Mouse (Mus musculus) brain, adult 10 weeks (tissue): ENCODE measurements around the gene Klc2. TPM values are rescaled to one million over a fixed set of nuclear protein-coding genes. Genes with fewer than 3 reads are reported as not detected.

Source experiments
- polyA plus RNA-seq: library from polyadenylated mRNA; stranded (reverse); fragments of 350-450 nt; fragmentation: Illumina TruSeq; extraction: RNeasy Lipid Tissue Mini Kit (QIAGEN cat#74804); gene quantifications from one replicate; pipeline ENCODE4 v1.2.3, GENCODE M21; 2015; ENCODE audit warnings: low read depth, low replicate concordance

Gene Klc2
- polyA plus RNA-seq = 211 TPM

GRCm38 (mm10) chr19:5118384-5118698, at the start of gene Klc2:
TSS of gene Klc2 (minus strand) at chr19:5118560.

GRCm38 (mm10) chr19:5106731-5107191, 11.6 kb downstream of the Klc2 start, which contains the start of gene Rab1b:
TSS of gene Rab1b (minus strand) at chr19:5107072.

GRCm38 (mm10) chr19:5098363-5099143, 19.8 kb downstream of the Klc2 start, which contains the start of gene Cnih2:
TSS of gene Cnih2 (minus strand) at chr19:5098521.

GRCm38 (mm10) chr19:5087884-5088728, 30.3 kb downstream of the Klc2 start, which contains the start of gene Yif1a:
TSS of gene Yif1a (plus strand) at chr19:5088538.

GRCm38 (mm10) chr19:5085145-5085863, 33.1 kb downstream of the Klc2 start, which contains the start of gene Tmem151a:
TSS of gene Tmem151a (minus strand) at chr19:5085531.

GRCm38 (mm10) chr19:5067867-5068569, 50.3 kb downstream of the Klc2 start, which contains the start of gene Cd248:
TSS of gene Cd248 (plus strand) at chr19:5068078.

Other genes with a start within 250 kb of the Klc2 start
- 1.2 TPM for gene Actn3, start 240.7 kb downstream of the Klc2 start, polyA plus RNA-seq
- 23.6 TPM for gene Zdhhc24, start 239.9 kb downstream of the Klc2 start, polyA plus RNA-seq
- 26.4 TPM for gene Bbs1, start 211.9 kb downstream of the Klc2 start, polyA plus RNA-seq
- 45.4 TPM for gene Dpp3, start 190.3 kb downstream of the Klc2 start, polyA plus RNA-seq
- gene Peli3, start 175.4 kb downstream of the Klc2 start, polyA plus RNA-seq = 16.6 TPM
- 106 TPM for gene Mrpl11, start 156.4 kb downstream of the Klc2 start, polyA plus RNA-seq
- 12.4 TPM for gene Npas4, start 128.2 kb downstream of the Klc2 start, polyA plus RNA-seq
- gene Slc29a2, start 94.7 kb downstream of the Klc2 start, polyA plus RNA-seq = 14.1 TPM
- gene B4gat1, start 79.7 kb downstream of the Klc2 start, polyA plus RNA-seq = 133 TPM
- 3.9 TPM for gene AC124502.3, start 79.7 kb downstream of the Klc2 start, polyA plus RNA-seq
- gene Brms1, start 77.2 kb downstream of the Klc2 start, polyA plus RNA-seq = 31.7 TPM
- 38.7 TPM for gene Rin1, start 68.1 kb downstream of the Klc2 start, polyA plus RNA-seq
- 3.2 TPM for gene Cd248, start 50.5 kb downstream of the Klc2 start, polyA plus RNA-seq
- gene Tmem151a, start 33.0 kb downstream of the Klc2 start, polyA plus RNA-seq = 107 TPM
- 32.8 TPM for gene Yif1a, start 30.0 kb downstream of the Klc2 start, polyA plus RNA-seq
- gene Cnih2, start 20.0 kb downstream of the Klc2 start, polyA plus RNA-seq = 266 TPM
- 157 TPM for gene Rab1b, start 11.5 kb downstream of the Klc2 start, polyA plus RNA-seq
- 37.4 TPM for gene Pacs1, start 154.6 kb upstream of the Klc2 start, polyA plus RNA-seq
- gene Sf3b2, start 176.9 kb upstream of the Klc2 start, polyA plus RNA-seq = 163 TPM
- 29.7 TPM for gene Gal3st3, start 179.8 kb upstream of the Klc2 start, polyA plus RNA-seq
- not detected for gene Catsper1, start 217.2 kb upstream of the Klc2 start, polyA plus RNA-seq
- gene Cst6, start 231.0 kb upstream of the Klc2 start, polyA plus RNA-seq = 38.9 TPM
- gene Eif1ad, start 248.2 kb upstream of the Klc2 start, polyA plus RNA-seq = 30.5 TPM
- 117 TPM for gene Banf1, start 248.6 kb upstream of the Klc2 start, polyA plus RNA-seq